Mouse (Mus musculus) T-helper 17 cell (primary cell): ENCODE measurements around the gene Miga1.

ENCODE experiments used
- in situ Hi-C, 2 experiments: fragments of 300-600 bp; cut with MboI, MseI; formaldehyde crosslinking; loops; 1 replicate in 1 of 2; 2 replicates in 1 of 2; pipeline ENCODE4 v1.15.1; 2025; ENCODE audit warnings: high pct_unique_total_duplicates in 2 of 2

Miga1 gene

DNA sequence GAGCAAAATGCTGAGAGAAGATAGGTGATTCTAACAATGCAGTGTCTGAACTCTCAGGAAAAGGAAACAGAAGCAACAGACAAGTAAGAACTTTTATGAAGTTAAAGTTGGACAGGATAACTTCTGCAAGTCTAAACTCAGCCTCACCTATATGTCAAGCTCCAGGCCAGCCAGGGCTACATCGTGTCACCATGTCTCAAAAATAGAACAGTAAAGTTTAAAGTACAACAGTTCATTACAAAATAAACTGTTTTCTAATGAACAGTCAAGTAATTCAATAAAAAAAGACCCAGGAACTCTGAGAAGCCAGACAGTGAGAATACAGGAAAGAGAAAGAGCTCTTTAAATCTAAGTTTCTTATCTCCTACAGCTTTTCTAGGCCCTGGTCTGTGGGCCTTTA, 89.7 kb downstream of the Miga1 start:
- in situ Hi-C loops: no loop called here

- in situ Hi-C loops: no loop called here
Observed at GRCm38 (mm10) chr3:152247708-152248107, 92.5 kb downstream of the Miga1 start.

DNA sequence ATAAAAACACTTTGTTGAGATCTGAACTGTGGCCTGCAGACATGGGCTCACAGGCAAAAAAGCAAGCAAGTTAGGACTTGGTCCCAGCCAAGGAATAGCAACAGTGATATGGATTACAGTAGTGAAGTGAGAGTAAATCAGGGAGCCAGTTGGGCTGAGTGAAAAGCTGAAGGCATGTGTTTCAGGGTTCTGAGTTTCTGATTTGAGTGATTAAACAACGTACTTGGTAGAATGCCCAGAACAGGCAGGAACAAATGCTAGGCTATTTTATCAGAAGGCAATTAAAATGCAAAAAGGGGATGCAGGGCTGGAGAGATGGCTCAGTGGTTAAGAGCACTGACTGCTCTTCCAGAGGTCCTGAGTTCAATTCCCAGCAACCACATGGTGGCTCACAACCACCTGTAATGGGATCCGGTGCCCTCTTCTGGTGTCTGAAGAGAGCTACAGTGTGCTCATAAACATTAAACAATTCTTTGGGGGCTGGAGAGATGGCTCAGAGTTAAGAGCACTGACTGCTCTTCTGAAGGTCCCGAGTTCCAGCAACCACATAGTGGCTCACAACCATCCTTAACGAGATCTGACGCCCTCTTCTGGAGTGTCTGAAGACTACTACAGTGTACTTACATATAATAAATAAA, 94.8 kb downstream of the Miga1 start:
- in situ Hi-C loops: no loop called here

DNA sequence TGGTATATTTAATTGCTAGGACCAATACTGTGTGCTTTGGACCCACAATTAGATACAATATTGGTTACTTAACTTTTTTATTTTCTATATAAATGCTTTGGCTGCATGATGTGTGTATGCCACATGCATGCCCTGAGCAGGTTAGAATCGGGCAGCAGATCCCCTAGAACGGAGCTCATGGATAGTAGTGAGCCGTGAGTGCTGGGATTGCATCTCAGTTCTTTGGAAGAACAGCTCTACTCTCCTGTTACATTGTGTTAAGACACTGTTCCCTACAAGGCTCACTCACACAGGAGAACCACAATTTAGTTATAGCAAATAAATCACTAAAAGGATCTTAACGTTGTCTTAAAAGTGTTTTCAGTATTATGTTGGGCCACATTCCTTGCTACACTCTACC, 96.9 kb downstream of the Miga1 start:
- in situ Hi-C loops: no loop called here

DNA sequence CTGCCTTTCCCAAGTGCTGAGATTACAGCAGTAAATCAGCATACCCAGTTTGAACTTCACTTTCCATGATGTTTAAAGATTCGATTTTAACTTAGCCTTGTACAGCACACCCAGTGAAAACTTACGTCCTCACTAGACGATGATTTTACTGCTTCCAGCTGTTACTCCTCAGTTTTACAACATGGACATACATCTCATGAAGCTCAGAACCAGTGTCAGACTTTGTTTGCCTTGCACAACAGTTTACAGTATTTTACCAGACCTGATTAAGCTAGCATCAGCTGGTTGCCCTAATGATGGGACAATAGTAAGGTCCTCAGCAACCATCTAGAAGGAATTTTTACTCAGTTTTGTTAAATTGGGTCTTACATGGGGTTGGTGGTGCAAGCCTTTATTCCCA, 99.1 kb downstream of the Miga1 start:
- in situ Hi-C loops: no loop called here

DNA sequence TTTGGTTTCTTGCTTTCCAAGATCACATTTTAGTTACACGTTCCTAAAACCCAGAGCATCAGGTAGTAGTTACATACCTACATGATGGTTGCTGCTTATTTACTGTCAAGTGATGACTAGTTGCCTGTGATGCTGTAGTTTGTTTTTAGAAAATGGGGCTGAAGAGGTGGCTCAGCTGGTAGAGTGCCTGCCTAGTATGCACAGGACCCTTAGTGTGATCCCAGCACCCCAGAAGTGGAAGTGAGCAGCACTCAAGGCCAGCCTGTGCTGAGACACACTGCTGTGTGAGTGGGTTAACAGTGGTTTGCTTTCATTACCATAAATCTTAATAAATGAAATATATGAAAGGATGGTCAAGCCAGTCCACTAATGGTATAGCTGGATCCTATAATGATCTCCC, 100.6 kb downstream of the Miga1 start:
- in situ Hi-C loops: no loop called here

DNA sequence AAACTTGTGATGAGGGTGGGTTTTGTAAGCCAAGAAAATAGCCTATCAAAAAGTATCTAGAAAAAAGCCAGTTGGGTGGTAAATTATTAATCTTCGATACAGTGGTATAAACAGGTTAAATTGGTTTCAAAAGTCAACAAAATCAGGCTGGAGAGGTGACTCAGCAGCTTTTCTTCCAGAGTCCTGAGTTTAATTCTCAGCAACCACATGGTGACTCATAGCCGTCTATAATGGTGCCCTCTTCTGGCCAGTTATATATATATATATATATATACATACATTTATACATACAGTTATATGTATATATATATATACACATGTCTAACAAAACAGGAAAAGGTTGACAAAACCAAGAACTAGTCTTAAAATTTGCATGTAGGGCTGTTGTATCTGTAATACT, 101.4 kb downstream of the Miga1 start:
- in situ Hi-C loops: no loop called here

GRCm38 (mm10) chr3:152235805-152236204, 104.4 kb downstream of the Miga1 start:
- in situ Hi-C loops: no loop called here

DNA sequence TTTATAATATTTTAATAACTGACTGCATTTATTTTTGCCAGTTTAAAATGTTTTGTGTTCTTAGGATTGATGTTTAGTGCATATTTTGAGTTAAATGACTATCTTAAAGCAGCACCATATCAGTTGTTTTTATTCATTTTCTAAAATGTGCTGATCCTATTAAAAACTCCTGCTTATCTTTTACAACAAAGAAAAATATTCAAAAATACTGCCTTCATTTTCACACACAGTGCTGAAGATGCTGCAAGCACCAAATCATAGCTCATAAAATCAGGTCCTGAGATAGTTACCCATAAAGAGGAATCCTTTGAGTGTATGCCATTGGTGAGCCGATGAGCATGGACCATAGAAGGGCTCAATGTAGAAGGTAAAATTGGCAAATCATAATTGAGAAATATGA, 105.0 kb downstream of the Miga1 start:
- in situ Hi-C loops: no loop called here

DNA sequence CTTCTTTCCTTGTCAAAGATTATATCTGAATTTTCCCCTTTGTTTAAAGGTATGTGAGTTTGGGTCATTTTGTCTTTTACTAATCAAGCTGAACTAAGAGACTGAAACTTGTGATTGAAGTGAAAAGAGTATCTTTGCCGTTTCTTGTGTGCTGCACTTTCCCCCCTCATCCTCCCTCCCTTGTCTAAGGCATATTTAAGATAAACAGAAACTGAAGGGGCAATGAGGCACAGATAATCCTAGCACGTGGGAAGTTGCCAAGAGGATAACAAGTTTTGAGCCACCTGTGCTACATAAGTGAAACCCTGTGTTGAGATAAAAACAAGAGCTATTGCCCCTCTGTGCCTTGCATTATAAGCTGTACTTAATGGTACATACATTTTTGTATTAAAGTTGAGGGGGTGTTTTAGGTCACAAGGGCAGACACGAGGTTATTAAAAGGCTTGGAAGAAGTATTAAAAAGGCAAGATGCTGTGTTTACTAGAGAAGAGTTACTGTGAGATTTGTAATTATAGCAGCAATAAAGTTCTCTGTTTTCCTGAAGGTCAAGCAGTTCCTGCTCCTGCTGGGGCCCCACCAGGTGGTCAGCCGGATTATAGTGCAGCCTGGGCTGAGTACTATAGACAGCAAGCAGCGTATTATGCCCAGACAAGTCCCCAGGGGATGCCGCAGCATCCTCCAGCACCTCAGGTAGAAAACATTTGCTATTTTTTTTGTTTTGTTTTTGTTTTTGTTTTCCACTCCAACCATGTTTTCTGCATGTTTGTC, 108.7 kb downstream of the Miga1 start:
- in situ Hi-C loops: no loop called here

- in situ Hi-C loops: loop anchor here (10.0 kb wide), 1 partner anchor 114 kb away; no protein-coding TSS in a partner anchor
Observed at GRCm38 (mm10) chr3:152229271-152229670, 110.9 kb downstream of the Miga1 start.

- in situ Hi-C loops: loop anchor here (10.0 kb wide), 1 partner anchor 114 kb away; no protein-coding TSS in a partner anchor
Observed at GRCm38 (mm10) chr3:152228843-152229242, 111.4 kb downstream of the Miga1 start.

GRCm38 (mm10) chr3:152225906-152226305, 114.3 kb downstream of the Miga1 start:
- in situ Hi-C loops: loop anchor here (10.0 kb wide), 1 partner anchor 111 kb away; no protein-coding TSS in a partner anchor

GRCm38 (mm10) chr3:152224918-152225317, 115.3 kb downstream of the Miga1 start:
- in situ Hi-C loops: loop anchor here (10.0 to 25.0 kb wide), 2 partner anchors 110 to 1687 kb away; partner anchors contain the start of genes Msh4 (in 1 of the 2) and Rabggtb (in 1 of the 2)
